Mouse (Mus musculus) spleen, embryonic (tissue): ENCODE results near the gene Tomm5.
"Not testable (repeated sequence)": the region's sequence is repeated elsewhere in the genome, so short reads cannot be mapped to it uniquely, and the experiment has no call there.

ENCODE experiments used
- CTCF ChIA-PET: fragments of 350-600 bp; sonication (Branson Sonifier 250); formaldehyde crosslinking; loops from one replicate; lab custom pipeline; 2022; lab: Charles Lee

Tomm5 gene

GRCm38 (mm10) chr4:45107601-45108277, at the start of gene Tomm5:
TSS of gene Tomm5 (minus strand) at chr4:45108114.
- CTCF ChIA-PET = interaction anchor here (0.6 to 1.2 kb wide), 3 partner anchors 25 to 839 kb away, joined by 3 to 15 read pairs (median 3); no protein-coding TSS in a partner anchor

DNA sequence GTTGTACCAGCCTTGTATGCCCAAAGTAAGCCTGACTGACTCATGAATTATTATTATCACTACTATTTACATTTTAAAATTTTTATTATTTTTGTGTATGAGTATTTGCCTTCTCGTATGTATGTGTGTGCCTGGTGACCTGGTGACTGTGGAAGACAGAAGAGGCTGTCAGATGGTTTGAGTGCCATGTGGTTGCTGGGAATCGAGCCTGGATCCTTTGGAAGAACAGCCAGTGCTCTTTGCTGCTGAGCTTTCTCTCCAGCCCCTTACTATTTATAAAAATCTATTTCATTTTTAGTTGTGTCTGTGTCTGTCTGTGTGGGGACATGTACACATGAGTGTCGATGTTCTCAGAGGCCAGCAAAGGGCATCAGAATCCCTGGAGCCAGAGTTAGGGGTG, 48.5 kb upstream of the Tomm5 start:
- CTCF ChIA-PET = interaction anchor here (0.6 kb wide), 1 partner anchor 9 kb away, joined by 3 read pairs; no protein-coding TSS in a partner anchor

DNA sequence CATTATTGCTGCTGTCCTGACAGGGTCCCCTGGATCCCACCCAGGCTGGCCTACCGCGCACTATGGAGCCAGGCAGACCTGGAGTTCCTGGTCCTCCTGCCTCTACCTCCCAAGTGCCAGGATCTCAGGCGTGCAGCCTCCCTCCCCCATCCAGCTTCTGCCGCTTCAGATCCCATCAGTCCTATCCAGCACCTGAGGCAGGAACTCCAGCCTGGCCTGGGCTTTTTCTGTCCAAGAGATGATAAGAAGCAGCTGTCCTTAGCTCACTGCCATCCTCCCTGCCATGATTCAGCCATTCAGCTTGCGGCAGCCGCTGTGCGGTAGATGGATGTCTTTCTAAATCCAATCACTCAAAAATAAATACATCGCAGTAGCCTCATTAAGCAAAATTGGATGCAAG, 35.1 kb upstream of the Tomm5 start:
- CTCF ChIA-PET = no interaction called here

DNA sequence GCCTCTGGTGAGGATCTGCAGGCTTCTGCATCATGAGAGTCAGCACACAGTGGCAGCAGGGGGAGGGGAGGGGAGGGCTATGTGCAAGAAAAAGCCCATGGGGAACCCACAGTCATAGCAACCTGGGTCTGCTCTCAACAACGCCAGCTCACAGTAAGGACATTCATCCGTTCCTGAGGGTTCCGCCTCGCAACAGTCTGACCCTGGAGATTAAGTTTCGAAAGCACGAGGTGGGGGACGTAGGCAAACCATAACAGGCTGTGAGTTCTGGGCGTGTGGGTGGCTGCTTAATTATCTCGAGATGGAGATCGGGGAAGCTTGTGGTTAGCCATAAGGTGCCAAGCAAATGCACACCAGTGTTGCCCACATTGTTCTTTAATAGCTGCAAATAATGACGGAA, 34.5 kb upstream of the Tomm5 start:
- CTCF ChIA-PET = no interaction called here

- CTCF ChIA-PET = no interaction called here
These were observed 33.9 kb upstream of the Tomm5 start for GRCm38 (mm10) chr4:45141835-45142234.

- CTCF ChIA-PET = no interaction called here
These were observed 29.7 kb upstream of the Tomm5 start for GRCm38 (mm10) chr4:45137636-45138035.

DNA sequence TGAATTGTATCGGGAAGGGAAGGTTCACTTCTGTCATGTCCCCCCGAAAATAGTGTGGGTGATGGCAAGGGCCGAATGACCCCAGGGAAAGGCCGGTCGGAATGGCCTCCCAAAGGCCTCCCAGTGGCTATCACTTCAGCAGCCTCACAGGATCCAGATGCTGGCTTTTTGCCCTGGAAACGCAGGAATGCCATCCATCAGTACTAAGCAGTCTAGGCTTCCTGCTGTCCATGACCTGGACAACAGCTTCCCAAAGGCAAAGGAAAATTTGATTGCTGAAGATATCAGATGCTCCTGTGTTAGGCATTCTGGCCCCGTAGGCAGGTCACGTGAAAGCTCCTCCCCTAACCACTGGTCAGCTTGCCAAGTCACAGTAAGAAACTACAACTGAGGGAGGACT, 26.6 kb upstream of the Tomm5 start:
- CTCF ChIA-PET = no interaction called here

DNA sequence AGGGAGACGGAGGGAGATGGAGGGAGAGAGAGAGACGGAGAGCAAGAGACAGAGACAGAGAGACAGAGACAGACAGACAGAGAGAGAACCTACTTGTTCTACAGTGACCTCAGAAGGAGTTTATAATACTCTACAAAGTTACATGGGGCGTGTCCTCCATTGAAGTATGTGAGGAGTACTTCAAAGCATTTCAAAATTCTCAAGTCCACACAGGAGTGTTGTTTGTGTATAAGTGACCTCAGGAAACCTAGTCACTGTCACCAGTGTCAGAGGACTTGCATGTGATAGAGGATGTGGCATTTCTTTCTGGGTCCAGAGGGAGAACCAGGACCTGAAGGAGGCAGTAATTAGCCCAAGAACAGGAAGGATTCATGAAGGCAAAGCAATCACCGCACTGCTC, 23.1 kb upstream of the Tomm5 start:
- CTCF ChIA-PET = interaction anchor here (0.6 kb wide), 1 partner anchor 1375 kb away, joined by 3 read pairs; no protein-coding TSS in a partner anchor

DNA sequence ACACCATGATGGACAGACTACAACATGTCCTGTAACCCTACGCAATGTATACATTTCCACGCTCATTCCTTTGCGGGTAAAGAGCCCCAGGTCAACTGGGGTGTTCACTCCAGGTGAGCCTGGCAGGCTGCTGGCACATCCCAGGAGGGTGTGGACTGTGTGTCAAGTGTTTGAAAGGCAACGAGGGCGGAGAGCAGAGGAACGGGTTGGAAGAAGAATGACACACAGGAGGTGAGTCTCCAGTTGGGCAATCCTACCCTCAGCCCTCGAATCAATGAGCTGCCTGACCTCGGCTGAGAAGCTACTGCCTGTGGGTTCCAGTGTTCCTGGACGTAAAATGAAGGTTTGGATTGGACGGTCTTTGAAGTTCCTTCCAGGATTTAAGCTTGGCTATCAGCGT, 13.4 kb upstream of the Tomm5 start:
- CTCF ChIA-PET = no interaction called here

GRCm38 (mm10) chr4:45108456-45109110, 669 bp upstream of the Tomm5 start:
- CTCF ChIA-PET = interaction anchor here (1.2 kb wide), 1 partner anchor 838 kb away, joined by 15 read pairs; no protein-coding TSS in a partner anchor

DNA sequence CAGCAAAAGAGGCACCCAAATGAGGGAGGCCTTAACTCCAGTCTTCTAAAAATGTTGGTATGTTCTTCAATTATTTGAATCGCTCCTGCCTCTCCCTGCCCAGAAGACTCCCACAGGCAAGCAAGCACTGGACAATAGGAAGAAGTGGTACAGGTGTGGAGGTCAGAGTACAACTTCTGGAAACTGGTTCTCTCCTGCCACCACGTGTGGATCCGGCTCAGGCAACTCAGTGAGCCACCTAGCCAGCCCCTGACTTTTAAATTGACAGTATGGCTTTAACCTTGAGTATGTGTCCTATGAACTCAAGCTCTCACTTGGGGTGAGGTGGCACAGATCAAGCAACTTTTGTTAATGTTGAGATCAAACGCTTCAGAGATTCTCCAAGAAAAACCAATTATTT, 848 bp downstream of the Tomm5 start:
- CTCF ChIA-PET = interaction anchor here (1.0 to 1.1 kb wide), 2 partner anchors 24 to 33 kb away, joined by 3 read pairs; no protein-coding TSS in a partner anchor

DNA sequence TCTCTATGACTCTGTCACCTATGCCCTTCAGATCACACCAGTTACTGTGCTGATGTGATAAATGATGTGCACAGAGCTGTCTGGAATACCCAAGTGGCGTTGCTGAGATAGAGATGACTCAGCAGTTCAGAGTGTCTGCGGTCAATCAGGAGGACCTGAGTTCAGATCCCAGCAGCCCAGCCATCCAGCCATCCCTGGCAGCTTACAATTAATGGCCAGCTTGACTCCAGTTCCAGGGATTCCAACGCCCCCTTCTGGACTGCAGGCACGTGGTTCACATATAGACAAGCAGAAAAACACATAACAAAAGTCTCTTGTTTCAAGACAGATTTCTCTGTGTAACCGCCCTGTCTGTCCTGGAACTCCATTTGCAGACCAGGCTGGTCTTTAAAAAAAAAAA, 1.5 kb downstream of the Tomm5 start:
- CTCF ChIA-PET = interaction anchor here (1.0 kb wide), 1 partner anchor 33 kb away, joined by 3 read pairs; no protein-coding TSS in a partner anchor

- CTCF ChIA-PET = no interaction called here
These were observed 10.6 kb downstream of the Tomm5 start for GRCm38 (mm10) chr4:45097198-45097872.

DNA sequence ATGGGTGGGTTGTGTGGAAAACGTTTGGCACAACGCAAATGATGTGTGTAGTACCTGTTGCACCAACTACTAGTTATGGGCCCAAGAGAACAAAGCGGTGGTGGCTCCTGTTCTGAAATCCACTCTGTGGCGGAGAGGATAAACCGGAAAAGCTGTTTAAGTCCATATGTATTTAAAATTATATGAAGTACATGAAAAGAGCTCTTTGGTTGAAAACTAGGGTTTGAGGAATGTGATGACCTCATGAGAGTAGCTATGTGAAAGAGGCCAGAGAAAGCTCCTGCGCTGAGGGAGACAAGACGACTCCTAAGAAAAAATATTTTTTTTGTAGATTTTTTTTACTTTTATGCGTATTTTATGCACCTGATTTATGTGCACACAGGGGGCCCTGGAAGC, 23.0 kb downstream of the Tomm5 start:
- CTCF ChIA-PET = no interaction called here

GRCm38 (mm10) chr4:45084021-45084894, 23.7 kb downstream of the Tomm5 start, which contains the start of gene Fbxo10:
TSS of gene Fbxo10 (minus strand) at chr4:45084604.
- CTCF ChIA-PET = interaction anchor here (0.5 kb wide), 1 partner anchor 271 kb away, joined by 3 read pairs; no protein-coding TSS in a partner anchor

DNA sequence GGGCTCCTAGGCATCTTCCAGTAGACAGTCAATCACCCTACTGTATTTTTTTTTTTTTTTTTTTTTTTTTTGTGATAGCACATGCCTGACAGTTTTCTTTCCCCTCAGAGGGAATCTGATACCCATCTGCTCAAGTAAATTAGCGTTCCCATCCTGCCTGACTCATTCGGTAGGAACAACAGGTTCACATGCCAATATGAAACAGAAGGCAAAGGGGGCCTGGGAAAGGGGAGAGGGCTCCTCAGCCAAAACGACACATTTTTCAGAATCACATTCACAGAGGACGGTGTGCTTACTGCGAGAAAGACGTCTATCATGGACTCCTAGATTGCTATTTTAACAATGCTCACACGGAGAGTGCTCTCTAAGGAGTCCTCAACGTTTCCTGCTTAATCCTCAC, 24.4 kb downstream of the Tomm5 start:
- CTCF ChIA-PET = interaction anchor here (0.7 to 1.0 kb wide), 2 partner anchors 24 to 286 kb away, joined by 3 read pairs; no protein-coding TSS in a partner anchor

GRCm38 (mm10) chr4:45082951-45083350, 25.0 kb downstream of the Tomm5 start:
- CTCF ChIA-PET = interaction anchor here (0.7 to 1.0 kb wide), 2 partner anchors 24 to 287 kb away, joined by 3 read pairs; no protein-coding TSS in a partner anchor

DNA sequence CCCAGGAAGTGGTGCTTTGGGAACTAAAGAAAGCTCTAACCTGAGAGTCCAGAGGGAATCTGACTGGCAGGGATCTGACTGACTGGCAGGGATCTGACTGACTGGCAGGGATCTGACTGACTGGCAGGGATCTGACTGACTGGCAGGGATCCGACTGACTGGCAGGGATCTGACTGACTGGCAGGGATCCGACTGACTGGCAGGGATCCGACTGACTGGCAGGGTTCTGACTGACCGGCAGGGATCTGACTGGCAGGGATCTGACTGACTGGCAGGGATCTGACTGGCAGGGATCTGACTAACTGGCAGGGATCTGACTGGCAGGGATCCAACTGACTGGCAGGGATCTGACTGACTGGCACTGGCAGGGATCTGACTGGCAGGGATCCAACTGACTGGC, 26.9 kb downstream of the Tomm5 start:
- CTCF ChIA-PET = not testable (repeated sequence)

- CTCF ChIA-PET = interaction anchor here (0.6 to 1.1 kb wide), 2 partner anchors 33 to 1796 kb away, joined by 3 read pairs; no protein-coding TSS in a partner anchor
These were observed 34.4 kb downstream of the Tomm5 start for GRCm38 (mm10) chr4:45073544-45073943.

DNA sequence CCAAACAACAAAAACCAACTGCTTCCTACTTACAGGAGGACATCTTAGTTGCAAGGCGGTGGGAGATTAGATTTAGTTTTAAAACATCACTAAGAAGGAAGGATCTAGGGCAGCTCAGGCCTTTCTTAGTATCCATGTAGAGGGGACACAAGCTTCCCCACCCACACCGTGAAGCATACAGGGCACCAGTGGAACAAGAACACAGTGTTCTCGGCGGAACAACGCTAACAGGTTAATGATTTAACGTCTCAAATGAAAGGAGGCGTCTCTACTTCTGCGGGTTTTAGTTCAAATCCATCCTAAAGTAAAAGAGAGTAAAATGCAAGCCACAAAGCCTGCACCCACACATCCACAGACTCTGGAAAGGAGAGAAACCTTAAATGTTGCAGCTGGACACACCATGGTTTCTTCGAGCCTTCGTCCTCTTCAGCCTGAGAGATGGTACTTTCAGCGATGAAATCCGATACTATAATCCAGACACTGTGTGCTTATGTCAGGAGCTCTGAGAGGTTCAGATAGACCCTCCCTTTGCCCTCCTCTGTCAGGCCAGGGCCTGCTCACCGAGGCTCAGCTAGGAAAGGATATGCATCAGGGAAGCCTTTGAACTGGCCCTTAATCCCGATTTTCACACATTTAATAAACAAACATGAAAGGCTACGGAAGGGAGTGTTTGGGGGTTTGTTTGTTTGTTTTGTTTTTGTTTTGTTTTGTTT, 35.5 kb downstream of the Tomm5 start:
- CTCF ChIA-PET = no interaction called here
